Mouse (Mus musculus) CD4-positive helper T cell, adult 2 months (primary cell): Measurements from ENCODE around the gene Olfr857.
"Not testable (repeated sequence)": the region's sequence is repeated elsewhere in the genome, so short reads cannot be mapped to it uniquely, and the experiment has no call there.

Experiments
- DNase-seq: peaks from one replicate; pipeline ENCODE4 v3.0.0-alpha.2; 2012; ENCODE audit warnings: low read depth, missing footprints, low spot score

The Olfr857 gene

GRCm38 (mm10) chr9:19709133-19709532 is at the start of gene Olfr857:
Gene Olfr857, plus strand, starts transcription at chr9:19709433.
- no peak for DNase-seq

GRCm38 (mm10) chr9:19690281-19690680 is 19.0 kb upstream of the Olfr857 start:
- DNase-seq: no peak

- DNase-seq: no peak
These were observed 17.8 kb upstream of the Olfr857 start for GRCm38 (mm10) chr9:19691426-19691825.

- DNase-seq: no peak
These were observed 16.8 kb upstream of the Olfr857 start for GRCm38 (mm10) chr9:19692430-19692829.

GRCm38 (mm10) chr9:19694285-19694684 is 14.9 kb upstream of the Olfr857 start:
- not testable (repeated sequence) for DNase-seq

- not testable (repeated sequence) for DNase-seq
These were observed 14.3 kb upstream of the Olfr857 start for GRCm38 (mm10) chr9:19694898-19695379.

- not testable (repeated sequence) for DNase-seq
These were observed 4.7 kb upstream of the Olfr857 start for GRCm38 (mm10) chr9:19704546-19704945.
